Mouse (Mus musculus): ENCODE measurements around the gene Gm12845. TPM values are rescaled to one million over a fixed set of nuclear protein-coding genes. Genes with fewer than 3 reads are reported as not detected.

Gm12845 gene
- polyA plus RNA-seq, 1 experiment from 2014 or later, result not detected

Other genes starting within 250 kb of the Gm12845 start
- 69.2 and 74.0 TPM in 2 replicates for gene Rnf220, start 227.4 kb upstream of the Gm12845 start, polyA plus RNA-seq (2015; fragmentation: Nextera tagmentation; extraction: Ambion mirVana)
- gene Eri3, start 174.0 kb upstream of the Gm12845 start, polyA plus RNA-seq (2015; fragmentation: Nextera tagmentation; extraction: Ambion mirVana), result 79.4 and 79.9 TPM in 2 replicates
- gene Dmap1, start 42.1 kb upstream of the Gm12845 start, polyA plus RNA-seq (2015; fragmentation: Nextera tagmentation; extraction: Ambion mirVana), result 51.7 and 53.7 TPM in 2 replicates
- 0.10 TPM in 1 of 2 replicates, not detected in the other for gene Klf17, start 41.2 kb downstream of the Gm12845 start, polyA plus RNA-seq (2015; fragmentation: Nextera tagmentation; extraction: Ambion mirVana)
- 1.4 and 2.6 TPM in 2 replicates for gene Slc6a9, start 110.1 kb downstream of the Gm12845 start, polyA plus RNA-seq (2015; fragmentation: Nextera tagmentation; extraction: Ambion mirVana)
- gene Ccdc24, start 148.1 kb downstream of the Gm12845 start, polyA plus RNA-seq (2015; fragmentation: Nextera tagmentation; extraction: Ambion mirVana), result 0.08 and 0.33 TPM in 2 replicates
- 1.3 and 1.7 TPM in 2 replicates for gene B4galt2, start 159.1 kb downstream of the Gm12845 start, polyA plus RNA-seq (2015; fragmentation: Nextera tagmentation; extraction: Ambion mirVana)
- 215 TPM in 2 replicates for gene Atp6v0b, start 162.9 kb downstream of the Gm12845 start, polyA plus RNA-seq (2015; fragmentation: Nextera tagmentation; extraction: Ambion mirVana)
- gene Dph2, start 167.6 kb downstream of the Gm12845 start, polyA plus RNA-seq (2015; fragmentation: Nextera tagmentation; extraction: Ambion mirVana), result 20.4 and 22.5 TPM in 2 replicates
- 22.0 and 25.4 TPM in 2 replicates for gene Ipo13, start 190.6 kb downstream of the Gm12845 start, polyA plus RNA-seq (2015; fragmentation: Nextera tagmentation; extraction: Ambion mirVana)
- gene Artn, start 205.4 kb downstream of the Gm12845 start, polyA plus RNA-seq (2015; fragmentation: Nextera tagmentation; extraction: Ambion mirVana), result 0.05 and 0.30 TPM in 2 replicates